Mouse (Mus musculus) embryonic stem cell, embryonic (primary cell): Measurements from ENCODE around the gene Sox21.

ENCODE experiments used
- CTCF ChIA-PET, 4 experiments: fragments of 300-600 bp in 2 of 4; fragments of 350-600 bp in 2 of 4; sonication (Branson Sonifier 250); formaldehyde crosslinking; loops; one replicate each; lab custom pipeline; 2022; ENCODE audit warnings: inconsistent platforms in 2 of 4; lab: Charles Lee
- POLR2A ChIA-PET, 4 experiments: fragments of 300-600 bp in 2 of 4; fragments of 350-600 bp in 2 of 4; sonication (Branson Sonifier 250); formaldehyde crosslinking; loops; one replicate each; lab custom pipeline; 2022; ENCODE audit warnings: antibody characterized with exemption in 4 of 4, inconsistent platforms in 1 of 4; lab: Charles Lee

Sox21 gene

DNA sequence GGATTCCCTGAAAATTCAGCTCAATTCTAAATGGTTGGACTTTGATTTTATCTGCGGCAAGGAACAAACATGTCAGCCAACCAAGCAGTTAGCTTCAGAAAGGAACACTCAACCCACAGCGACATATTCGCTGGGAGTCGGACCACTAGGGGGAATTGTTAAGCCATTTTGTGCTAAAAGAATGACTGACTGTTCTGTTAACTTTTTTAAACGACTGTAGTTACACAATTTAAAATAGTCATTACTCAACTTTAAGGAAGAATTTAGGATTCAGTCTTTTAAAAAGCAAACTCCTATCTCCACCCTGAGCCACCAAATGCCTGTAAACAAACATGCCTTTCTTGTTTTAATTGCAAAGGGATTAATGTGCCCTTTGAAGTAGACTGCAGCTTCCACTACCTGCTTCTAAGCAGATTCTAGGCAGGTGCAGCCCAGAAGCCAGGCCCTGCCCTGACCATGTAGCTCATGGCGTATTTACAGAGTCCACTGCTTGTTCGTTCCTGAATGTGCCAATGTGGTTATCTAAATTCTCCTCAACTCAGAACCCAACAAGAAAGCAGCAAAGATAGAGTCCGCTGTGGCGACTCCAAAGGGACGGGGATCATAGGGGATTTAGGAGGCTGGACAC is 43.7 kb downstream of the Sox21 start:
- POLR2A ChIA-PET: interaction anchor here in 1 of 4 experiments (0.6 to 1.1 kb wide), 2 partner anchors 10 to 127 kb away, joined by 3 to 4 read pairs; no protein-coding TSS in a partner anchor
- CTCF ChIA-PET: interaction anchor here in 3 of 4 experiments (0.6 to 1.4 kb wide), 6 partner anchors 10 to 36 kb away, joined by 3 to 5 read pairs (median 4); no protein-coding TSS in a partner anchor

DNA sequence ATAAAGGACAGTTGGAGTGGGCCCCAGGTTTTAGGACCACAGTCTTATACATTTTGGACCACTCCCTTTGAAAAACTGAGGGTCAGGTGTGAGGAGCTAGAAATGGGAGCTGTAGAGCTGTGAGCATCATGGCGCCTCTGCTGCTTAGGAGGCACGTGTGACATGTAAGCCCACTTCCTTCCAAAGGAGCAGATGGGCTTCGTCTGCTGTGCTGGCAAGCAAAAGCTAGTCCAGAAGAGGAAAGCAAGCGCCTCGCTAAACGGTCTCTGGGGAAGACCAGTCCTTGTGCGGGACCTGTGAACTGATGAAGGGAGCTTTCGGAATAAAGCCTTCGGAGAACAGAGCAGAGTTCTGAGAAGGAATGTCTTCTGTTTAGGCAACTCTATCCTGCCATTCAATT is 45.4 kb downstream of the Sox21 start:
- POLR2A ChIA-PET: no interaction called here
- CTCF ChIA-PET: interaction anchor here in 1 of 4 experiments (1.0 kb wide), 1 partner anchor 12 kb away, joined by 3 read pairs; no protein-coding TSS in a partner anchor
